Mouse (Mus musculus): Measurements from ENCODE around the gene Kansl3. TPM values are rescaled to one million over a fixed set of nuclear protein-coding genes. Genes with fewer than 3 reads are reported as not detected.

The Kansl3 gene
- 24.2 and 34.4 TPM in 2 replicates for polyA plus RNA-seq (2015; fragmentation: Nextera tagmentation; extraction: Ambion mirVana)

DNA sequence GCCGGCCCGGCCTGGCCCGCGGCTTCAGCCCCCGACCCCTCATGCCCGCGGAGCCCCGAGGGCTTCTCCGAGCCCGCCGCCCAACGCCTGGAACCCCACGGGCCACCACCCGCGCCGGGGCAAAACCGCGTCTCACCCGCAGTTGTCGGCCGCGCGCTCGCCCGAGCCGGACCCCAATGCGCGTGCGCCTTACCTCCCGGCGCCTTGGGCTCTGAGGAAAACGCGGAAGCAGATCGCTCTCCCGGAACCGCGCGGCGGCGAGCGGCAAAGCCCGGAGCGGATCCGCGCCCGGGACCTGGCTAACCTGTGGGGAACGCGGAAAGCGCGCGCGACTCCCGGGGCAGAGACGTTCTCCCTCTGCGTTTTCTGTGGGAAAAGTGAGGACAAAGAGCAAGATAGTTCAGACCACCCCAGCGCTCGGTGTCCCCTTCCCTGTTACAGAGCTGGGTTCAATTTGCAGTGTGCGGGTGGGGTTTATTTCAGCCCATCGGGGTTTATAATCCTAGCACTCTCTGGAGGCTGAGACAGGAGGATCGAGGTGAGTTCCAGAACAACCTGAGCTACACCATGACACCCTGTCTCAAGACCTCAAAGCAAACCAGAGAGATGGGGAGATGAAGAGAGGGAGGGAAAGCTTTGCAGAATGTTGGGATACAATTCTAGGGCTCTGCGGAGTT, at the start of gene Kansl3:
Kansl3 (minus strand) TSS at position 213 of the 677 bp plus-strand sequence.

DNA sequence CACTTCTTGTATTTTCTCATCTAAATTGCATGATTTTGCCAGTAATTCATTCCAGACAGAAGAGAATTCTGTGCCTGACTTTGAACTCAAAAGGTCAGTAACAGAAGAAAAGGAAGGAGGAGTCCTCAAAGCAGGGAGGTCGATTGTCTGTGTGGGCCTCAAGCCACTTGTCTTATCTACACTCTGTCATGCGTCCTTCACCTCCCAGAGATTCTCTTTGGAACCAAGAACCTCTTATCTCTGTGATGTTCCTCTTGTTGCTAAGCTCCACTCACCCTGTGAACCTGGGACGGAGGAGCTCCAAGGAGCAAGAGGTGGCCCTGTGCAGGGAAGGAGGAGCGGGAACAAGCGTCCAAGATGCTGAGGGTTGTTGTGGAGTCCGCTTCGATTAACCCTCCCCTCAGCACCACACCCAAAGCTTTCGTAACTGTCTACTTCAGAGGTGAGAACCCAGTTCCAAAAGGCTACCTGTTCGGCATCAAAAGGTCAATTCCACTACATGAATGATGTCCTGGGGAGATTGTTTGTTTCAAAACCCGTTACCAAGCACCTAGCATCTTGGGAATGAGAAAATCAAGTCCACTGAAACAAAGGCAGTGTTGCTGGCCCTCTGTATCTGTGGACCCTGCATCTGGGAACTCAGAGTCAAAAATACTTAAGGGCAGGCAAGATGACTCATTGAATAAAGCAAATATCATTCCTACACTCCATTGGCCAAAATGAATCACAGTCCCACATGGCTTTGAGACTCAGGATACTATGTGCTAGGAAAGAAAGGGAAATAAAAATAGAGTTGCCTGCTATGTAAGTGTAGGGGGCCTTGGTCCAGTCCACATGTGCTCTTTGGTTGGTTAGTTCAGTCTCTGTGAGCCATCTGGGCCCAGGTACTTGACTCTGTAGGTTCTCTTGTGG, 3.2 kb upstream of the Kansl3 start, which contains the start of gene Fer1l5:
Fer1l5 (plus strand) TSS at position 358 of the 912 bp plus-strand sequence.

DNA sequence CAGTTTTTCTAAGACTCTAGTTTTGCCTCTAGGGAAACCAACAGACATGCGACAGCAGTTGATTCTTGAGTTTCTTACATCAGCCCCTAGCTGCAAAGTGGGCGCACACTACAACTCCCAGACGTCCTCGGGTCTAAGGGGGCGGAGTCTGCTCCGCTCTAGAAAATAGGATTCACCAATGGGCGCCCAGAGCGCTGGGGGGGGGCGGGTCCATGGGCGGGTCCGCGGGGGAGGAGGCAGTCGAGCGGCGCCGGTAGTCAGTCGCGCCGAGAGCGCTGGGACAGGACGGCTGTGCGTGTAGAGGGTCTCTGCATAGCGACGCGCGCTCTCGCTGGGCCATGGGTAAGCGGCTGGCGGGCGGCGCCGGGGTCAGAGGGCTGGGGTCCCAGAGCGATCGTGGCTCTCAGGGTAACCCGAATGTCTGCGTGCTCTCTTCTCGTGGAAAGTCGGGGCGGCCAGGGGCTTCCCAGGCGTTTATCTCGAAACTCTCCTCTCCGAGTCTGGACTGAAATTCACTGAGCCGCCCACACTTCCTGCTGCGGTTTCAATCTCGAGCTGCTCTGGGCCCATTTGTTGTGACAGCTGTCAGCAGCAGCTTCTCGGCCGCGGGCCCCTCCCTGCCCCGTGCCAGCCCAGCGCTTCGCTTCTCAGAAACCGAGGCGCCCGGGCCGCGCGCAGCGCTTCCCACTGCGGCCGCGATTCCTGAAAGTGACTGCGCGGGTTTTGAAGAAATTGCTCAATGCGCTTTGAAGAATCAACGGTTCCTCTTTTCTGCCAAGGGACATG, 61.3 kb downstream of the Kansl3 start, which contains the start of gene Arid5a:
Arid5a (plus strand) TSS at position 239 of the 786 bp plus-strand sequence.

Small RNA genes lying within 50 kb of the gene (microRNA-seq; reads per million reads assigned to microRNA genes)
- not detected for gene Mir6898 (ENCODE audit: borderline replicate concordance, insufficient number of aligned reads)

Other genes starting within 250 kb of the Kansl3 start
- gene Uggt1, start 124.5 kb downstream of the Kansl3 start, polyA plus RNA-seq (2015; fragmentation: Nextera tagmentation; extraction: Ambion mirVana): 20.9 and 30.3 TPM in 2 replicates
- 3.2 and 4.5 TPM in 2 replicates for gene Neurl3, start 94.5 kb downstream of the Kansl3 start, polyA plus RNA-seq (2015; fragmentation: Nextera tagmentation; extraction: Ambion mirVana)
- 3.6 and 5.7 TPM in 2 replicates for gene Arid5a, start 61.4 kb downstream of the Kansl3 start, polyA plus RNA-seq (2015; fragmentation: Nextera tagmentation; extraction: Ambion mirVana)
- 0.39 and 0.51 TPM in 2 replicates for gene Fer1l5, start 3.1 kb upstream of the Kansl3 start, polyA plus RNA-seq (2015; fragmentation: Nextera tagmentation; extraction: Ambion mirVana)
- gene Lman2l, start 76.1 kb upstream of the Kansl3 start, polyA plus RNA-seq (2015; fragmentation: Nextera tagmentation; extraction: Ambion mirVana): 23.1 and 36.0 TPM in 2 replicates
- 4.1 and 6.3 TPM in 2 replicates for gene Cnnm4, start 102.4 kb upstream of the Kansl3 start, polyA plus RNA-seq (2015; fragmentation: Nextera tagmentation; extraction: Ambion mirVana)
- gene Cnnm3, start 142.7 kb upstream of the Kansl3 start, polyA plus RNA-seq (2015; fragmentation: Nextera tagmentation; extraction: Ambion mirVana): 3.9 and 4.6 TPM in 2 replicates
- 5.6 and 17.0 TPM in 2 replicates for gene Ankrd23, start 167.7 kb upstream of the Kansl3 start, polyA plus RNA-seq (2015; fragmentation: Nextera tagmentation; extraction: Ambion mirVana)
- gene Gm42417, start 170.2 kb upstream of the Kansl3 start, polyA plus RNA-seq (2015; fragmentation: Nextera tagmentation; extraction: Ambion mirVana): 0.20 and 0.50 TPM in 2 replicates
- 22.3 and 26.6 TPM in 2 replicates for gene Ankrd39, start 178.3 kb upstream of the Kansl3 start, polyA plus RNA-seq (2015; fragmentation: Nextera tagmentation; extraction: Ambion mirVana)
- gene Sema4c, start 189.2 kb upstream of the Kansl3 start, polyA plus RNA-seq (2015; fragmentation: Nextera tagmentation; extraction: Ambion mirVana): 8.9 and 11.4 TPM in 2 replicates

Data from adrenal gland, postnatal 0 days (tissue).